Mouse (Mus musculus) hindbrain, postnatal 0 days (tissue): Measurements from ENCODE around the gene Gtf2h3. TPM values are rescaled to one million over a fixed set of nuclear protein-coding genes. Genes with fewer than 3 reads are reported as not detected.
A peak's percentile ranks its signal among the peaks of the same experiment; 100 is the strongest.

Experiments used
- ATAC-seq: fragments of 200-750 bp; cut with Nextera tagmentation; 2 replicates; pipeline ENCODE4 v1.8.0; 2017; ENCODE audit warnings: mild to moderate bottlenecking, moderate TSS enrichment, moderate library complexity
- DNase-seq: peaks from one replicate; pipeline ENCODE4 v3.0.0-alpha.2; 2015; ENCODE audit warnings: low spot score
- H3K27ac ChIP-seq: fragments of 300-500 bp; sonication (generic); 2 replicates; pipeline ENCODE4 v1.5.1; 2014; ENCODE audit warnings: mild to moderate bottlenecking
- H3K27me3 ChIP-seq: fragments of 300-500 bp; sonication (generic); 2 replicates; pipeline ENCODE4 v1.6.1; 2014; ENCODE audit warnings: low read length, mixed read lengths; ENCODE audit not compliant: insufficient read depth
- H3K36me3 ChIP-seq: fragments of 300-500 bp; sonication (generic); 2 replicates; pipeline ENCODE4 v1.6.1; 2014; ENCODE audit warnings: low read length, mixed read lengths; ENCODE audit not compliant: insufficient read depth
- H3K4me1 ChIP-seq: fragments of 300-500 bp; sonication (generic); 2 replicates; pipeline ENCODE4 v1.6.1; 2014; ENCODE audit warnings: antibody characterized with exemption, low read length, mixed read lengths; ENCODE audit not compliant: insufficient read depth
- H3K4me2 ChIP-seq: fragments of 300-500 bp; sonication (generic); 2 replicates; pipeline ENCODE4 v1.6.1; 2014; ENCODE audit warnings: low read depth, mild to moderate bottlenecking, low read length, moderate library complexity, mixed read lengths
- H3K4me3 ChIP-seq: fragments of 300-500 bp; sonication (generic); 2 replicates; pipeline ENCODE4 v1.5.1; 2014; ENCODE audit warnings: low read length
- H3K9ac ChIP-seq: fragments of 300-500 bp; sonication (generic); replicated peaks from 2 replicates; pipeline ENCODE4 v1.6.1; 2014; ENCODE audit warnings: mild to moderate bottlenecking, low read length, moderate library complexity, mixed read lengths
- H3K9me3 ChIP-seq: fragments of 300-500 bp; sonication (generic); 2 replicates; pipeline ENCODE4 v1.6.1; 2016; ENCODE audit warnings: low read length, mixed read lengths
- CTCF ChIP-seq: IDR thresholded peaks from 2 replicates; pipeline ENCODE4 v1.5.1; 2016; ENCODE audit warnings: antibody characterized with exemption, control low read depth, low read depth
- WGBS: fragments of 180-500 bp; shearing (Covaris S2); extraction: QIAGEN DNeasy Blood & Tissue Kit; methylation state at CpG from one replicate; pipeline ENCODE4 v1.1.7; 2014; 5-methylcytosine and 5-hydroxymethylcytosine counted together
- polyA plus RNA-seq: library from polyadenylated mRNA; unstranded; fragments of >200 nt; fragmentation: Nextera tagmentation; extraction: Ambion mirVana; gene quantifications from 2 replicates; pipeline ENCODE4 v1.2.1, GENCODE M21; 2015
- total RNA-seq: library from RNA; depleted of rRNA; stranded (reverse); fragments of >200 nt; gene quantifications from 2 replicates; pipeline ENCODE4 v1.2.3, GENCODE M21; 2014

Gtf2h3 gene
- total and polyA plus RNA-seq, 2 experiments from 2014 or later: 26.7 to 27.5 TPM

- TF ChIP-seq CTCF: no peak
- H3K4me2 ChIP-seq: no peak overlapping the region
- H3K36me3 ChIP-seq: no peaks in the 10 kb centered on the region
- H3K4me1 ChIP-seq: peaks cover 4% of the 10 kb centered on the region
- no peak overlapping the region for H3K9ac ChIP-seq
- no peaks in the 10 kb centered on the region for H3K27me3 ChIP-seq
- 70% methylated on average over 5 of the region's 5 CpGs for WGBS
- no peak for ATAC-seq
- H3K27ac ChIP-seq: no peak overlapping the region
- no peak for DNase-seq
- no peak overlapping the region for H3K4me3 ChIP-seq
- H3K9me3 ChIP-seq: no peaks in the 10 kb centered on the region
Measured at GRCm38 (mm10) chr5:124535016-124535415, 43.9 kb upstream of the Gtf2h3 start.

- Histone ChIP-seq H3K27me3 (no peaks in the 10 kb centered on the region), H3K9ac (peak overlapping the region; percentile 7; the same call in 1 of the 2 replicates), H3K27ac (no peak overlapping the region), H3K9me3 (no peaks in the 10 kb centered on the region), H3K4me1 (peaks cover under 1% of the 10 kb centered on the region; the same call in 1 of the 2 replicates), H3K4me3 (0 out of 2 replicates have a peak overlapping the region, but pooled peaks have one; percentile 7), H3K36me3 (no peaks in the 10 kb centered on the region), H3K4me2 (peak overlapping the region; percentile 43)
- 9% methylated on average over 17 of the region's 17 CpGs for WGBS
- DNase-seq (peak; percentile 12), ATAC-seq (no peak)
- peak; percentile 13; the same call in 1 of the 2 replicates for TF ChIP-seq CTCF
Measured at GRCm38 (mm10) chr5:124536776-124537175, 42.2 kb upstream of the Gtf2h3 start.

DNA sequence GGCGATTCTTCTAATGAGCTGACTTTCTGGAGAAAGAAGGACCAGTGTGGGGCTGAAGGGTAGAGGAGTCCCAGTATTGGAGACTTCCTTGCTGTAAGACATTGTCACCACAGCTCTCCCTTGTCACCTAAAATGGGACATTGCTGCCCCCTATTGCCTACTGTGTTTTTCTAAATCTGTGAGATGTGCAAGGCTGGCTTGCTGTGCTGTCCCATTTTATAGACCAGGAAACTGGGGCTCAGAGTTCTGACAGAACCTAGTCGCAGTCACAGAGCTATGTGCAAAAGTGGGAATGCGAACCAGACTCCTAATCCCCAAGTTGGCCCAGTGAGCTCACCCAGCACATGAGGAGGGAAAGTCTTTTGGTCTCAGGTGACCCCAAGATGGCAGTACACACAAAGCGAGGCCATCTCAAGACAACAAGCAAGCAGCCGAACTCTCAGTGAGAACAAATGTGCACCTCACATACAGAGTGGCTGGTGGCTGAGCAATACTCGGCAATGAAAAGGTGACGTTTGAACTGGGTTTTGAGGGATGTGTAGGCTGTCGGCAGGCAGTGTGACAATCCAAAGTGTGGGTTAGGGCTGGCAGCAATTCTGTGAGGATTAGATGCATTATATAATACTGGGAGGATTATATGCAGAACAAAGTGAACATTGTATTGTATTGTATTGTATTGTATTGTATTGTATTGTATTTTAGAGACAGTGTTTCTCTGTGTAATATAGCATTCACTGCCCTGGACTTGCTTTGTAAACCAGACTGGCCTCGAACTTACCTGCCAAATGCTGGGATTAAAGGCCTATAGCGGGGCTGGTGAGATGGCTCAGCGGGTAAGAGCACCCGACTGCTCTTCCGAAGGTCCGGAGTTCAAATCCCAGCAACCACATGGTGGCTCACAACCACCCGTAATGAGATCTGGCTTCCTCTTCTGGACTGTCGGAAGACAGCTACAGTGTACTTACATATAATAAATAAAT is 39.8 kb upstream of the Gtf2h3 start:
- peaks cover 2% of the 10 kb centered on the region; the same call in 1 of the 2 replicates for H3K36me3 ChIP-seq
- 76% methylated on average over 15 of the region's 16 CpGs for WGBS
- TF ChIP-seq CTCF: peak; percentile 50
- no peak overlapping the region for H3K4me3 ChIP-seq
- no peak overlapping the region for H3K27ac ChIP-seq
- H3K27me3 ChIP-seq: no peaks in the 10 kb centered on the region
- no peaks in the 10 kb centered on the region; the same call in 1 of the 2 replicates for H3K4me1 ChIP-seq
- peak; percentile 51 for DNase-seq
- H3K9me3 ChIP-seq: no peaks in the 10 kb centered on the region
- ATAC-seq: no peak
- H3K4me2 ChIP-seq: no peak overlapping the region
- no peak overlapping the region for H3K9ac ChIP-seq

- no peaks in the 10 kb centered on the region for H3K9me3 ChIP-seq
- no peaks in the 10 kb centered on the region; the same call in 1 of the 2 replicates for H3K4me1 ChIP-seq
- peak overlapping the region; percentile 78 for H3K27ac ChIP-seq
- peak overlapping the region; percentile 48 for H3K4me2 ChIP-seq
- H3K27me3 ChIP-seq: no peaks in the 10 kb centered on the region
- no peak for DNase-seq
- TF ChIP-seq CTCF: no peak
- peak overlapping the region; percentile 63; the same call in 1 of the 2 replicates for H3K4me3 ChIP-seq
- H3K9ac ChIP-seq: no peak overlapping the region; the same call in 1 of the 2 replicates
- H3K36me3 ChIP-seq: peaks cover 6% of the 10 kb centered on the region; the same call in 1 of the 2 replicates
- 75% methylated on average over 4 of the region's 4 CpGs for WGBS
- ATAC-seq: no peak
Measured at GRCm38 (mm10) chr5:124539905-124540304, 39.0 kb upstream of the Gtf2h3 start.

DNA sequence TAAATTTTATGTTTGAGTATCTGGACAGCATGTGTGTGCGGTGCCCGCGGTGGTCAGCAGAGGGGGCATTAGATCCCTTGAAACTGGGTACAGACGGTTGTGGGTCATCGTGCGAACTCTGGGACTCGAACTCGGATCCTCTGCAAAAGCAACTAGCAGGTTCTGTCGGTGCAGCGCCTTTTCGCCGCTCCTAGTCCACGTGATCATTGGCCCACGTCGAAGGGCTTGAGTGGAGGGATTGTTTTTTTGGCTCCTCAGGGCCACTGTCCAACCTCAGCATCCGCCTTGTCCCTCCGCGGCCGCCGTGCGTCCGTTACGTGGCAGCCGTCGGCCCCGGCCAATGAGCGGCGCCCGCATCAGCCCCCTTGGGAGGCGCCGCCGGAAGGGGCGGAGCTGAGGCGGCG is 38.6 kb upstream of the Gtf2h3 start, which contains the start of gene Tmed2:
Gene Tmed2 (plus strand): TSS at position 313 of the 404 bp plus-strand sequence.
- WGBS: under 1% methylated on average over 33 of the region's 35 CpGs
- TF ChIP-seq CTCF: peak; percentile 53

DNA sequence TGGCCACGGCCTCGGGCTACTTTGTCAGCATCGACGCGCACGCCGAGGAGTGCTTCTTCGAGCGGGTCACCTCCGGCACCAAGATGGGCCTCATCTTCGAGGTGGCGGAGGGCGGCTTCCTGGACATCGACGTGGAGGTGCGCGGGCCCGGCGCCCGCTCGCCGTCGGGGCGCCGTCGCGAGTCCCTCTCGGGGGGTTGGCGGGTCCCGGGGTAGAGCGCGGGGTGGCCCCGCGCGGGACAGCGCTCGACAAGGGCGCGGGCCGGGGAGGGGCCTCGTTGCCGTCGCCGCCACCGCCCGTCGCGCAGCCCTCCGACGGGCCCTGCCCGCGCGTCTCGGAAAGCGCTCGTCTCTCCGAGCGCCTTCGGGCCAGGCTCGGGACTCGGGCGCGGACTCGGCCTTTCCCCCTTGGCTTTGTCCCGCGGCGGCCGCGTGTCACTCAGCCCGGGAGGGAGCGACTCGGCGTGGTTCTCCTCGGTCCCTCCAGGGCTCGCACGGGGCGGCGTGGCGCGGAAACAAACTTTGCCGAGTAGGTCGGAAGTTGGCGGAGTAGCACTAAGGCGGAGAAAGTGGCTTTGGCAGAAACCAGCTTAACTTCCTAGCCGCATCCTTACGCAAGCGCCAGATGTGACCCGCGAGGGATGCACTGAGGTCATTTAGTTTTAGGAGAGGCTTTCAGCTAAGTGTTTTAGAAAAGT is 37.9 kb upstream of the Gtf2h3 start:
- WGBS: under 1% methylated on average over 69 of the region's 89 CpGs
- DNase-seq (peak; percentile 75), ATAC-seq (peak; percentile 79)
- Histone ChIP-seq H3K4me3 (peak overlapping the region; percentile 63), H3K4me2 (peak overlapping the region; percentile 68), H3K9me3 (no peaks in the 10 kb centered on the region), H3K4me1 (no peaks in the 10 kb centered on the region; the same call in 1 of the 2 replicates), H3K27me3 (no peaks in the 10 kb centered on the region), H3K27ac (peak overlapping the region; percentile 78), H3K9ac (peak overlapping the region; percentile 66), H3K36me3 (peaks cover 15% of the 10 kb centered on the region; the same call in 1 of the 2 replicates)
- TF ChIP-seq CTCF: no peak

More for the DNA sequence above, 38.6 kb upstream of the Gtf2h3 start, which contains the start of gene Tmed2:
- no peaks in the 10 kb centered on the region; the same call in 1 of the 2 replicates for H3K4me1 ChIP-seq
- peak within 1 kb of the TSS; percentile 68 for H3K4me2 ChIP-seq
- peak within 1 kb of the TSS; percentile 63 for H3K4me3 ChIP-seq
- no peaks in the 10 kb centered on the region for H3K9me3 ChIP-seq
- DNase-seq (peak; percentile 99), ATAC-seq (peak; percentile 97)
- peaks cover 11% of the 10 kb centered on the region; the same call in 1 of the 2 replicates for H3K36me3 ChIP-seq
- peak within 1 kb of the TSS; percentile 78 for H3K27ac ChIP-seq
- H3K9ac ChIP-seq: peak within 1 kb of the TSS; percentile 66
- H3K27me3 ChIP-seq: no peaks in the 10 kb centered on the region
